Mouse (Mus musculus) cortical plate, adult 2 months (tissue): ENCODE data around the gene Defb48. TPM values are rescaled to one million over a fixed set of nuclear protein-coding genes. Genes with fewer than 3 reads are reported as not detected.

ENCODE experiments used
- H3K27ac ChIP-seq: fragments of 200-500 bp; 2 replicates; pipeline ENCODE4 v1.5.1; 2012; ENCODE audit warnings: low read length, control low read depth, inconsistent platforms; ENCODE audit not compliant: insufficient read depth
- H3K4me1 ChIP-seq: fragments of 200-500 bp; 2 replicates; pipeline ENCODE4 v1.6.1; 2011; ENCODE audit warnings: low read length; ENCODE audit not compliant: control insufficient read depth, insufficient read depth
- H3K4me3 ChIP-seq: fragments of 200-500 bp; 2 replicates; pipeline ENCODE4 v1.5.1; 2011; ENCODE audit warnings: mild to moderate bottlenecking, low read length, control low read depth; ENCODE audit not compliant: insufficient read depth
- CTCF ChIP-seq: fragments of 200-500 bp; IDR thresholded peaks from 2 replicates; pipeline ENCODE4 v1.5.1; 2011; ENCODE audit warnings: mild to moderate bottlenecking, control low read depth, low read length; ENCODE audit not compliant: insufficient read depth; ENCODE audit errors: extremely low read depth
- POLR2A ChIP-seq: fragments of 200-500 bp; IDR thresholded peaks from 2 replicates; pipeline ENCODE4 v1.6.1; 2011; ENCODE audit warnings: mild to moderate bottlenecking, low read length, control low read depth; ENCODE audit not compliant: insufficient read depth; ENCODE audit errors: extremely low read depth
- polyA plus RNA-seq: library from polyadenylated mRNA; depleted of rRNA; stranded (reverse); fragments of >200 nt; gene quantifications from 2 replicates; pipeline ENCODE4 v1.2.3, GENCODE M21; 2012

Defb48 gene
- polyA plus RNA-seq, 1 experiment = not detected

GRCm38 (mm10) chr14:62979815-62980214 lies 4.5 kb downstream of the Defb48 start:
- H3K4me1 ChIP-seq = no peaks in the 10 kb centered on the region
- TF ChIP-seq CTCF (no peak), POLR2A (no peak)
- no peak overlapping the region for H3K4me3 ChIP-seq
- H3K27ac ChIP-seq = no peak overlapping the region

- TF ChIP-seq CTCF (peak; percentile 61), POLR2A (no peak)
- H3K4me1 ChIP-seq = no peaks in the 10 kb centered on the region
- no peak overlapping the region for H3K27ac ChIP-seq
- H3K4me3 ChIP-seq = no peak overlapping the region
These were observed 9.3 kb downstream of the Defb48 start for GRCm38 (mm10) chr14:62975046-62975445.

- TF ChIP-seq POLR2A (no peak), CTCF (no peak)
- no peak overlapping the region for H3K4me3 ChIP-seq
- no peak overlapping the region for H3K27ac ChIP-seq
- H3K4me1 ChIP-seq = no peaks in the 10 kb centered on the region
These were observed 18.3 kb downstream of the Defb48 start for GRCm38 (mm10) chr14:62965811-62966520.

- Histone ChIP-seq H3K4me1 (no peaks in the 10 kb centered on the region), H3K27ac (no peak overlapping the region), H3K4me3 (no peak overlapping the region)
- TF ChIP-seq POLR2A (no peak), CTCF (no peak)
These were observed 19.0 kb downstream of the Defb48 start for GRCm38 (mm10) chr14:62965342-62965741.

- Histone ChIP-seq H3K27ac (no peak overlapping the region), H3K4me1 (no peaks in the 10 kb centered on the region), H3K4me3 (no peak overlapping the region)
- TF ChIP-seq POLR2A = no peak
These were observed 20.7 kb downstream of the Defb48 start for GRCm38 (mm10) chr14:62963632-62964031.

GRCm38 (mm10) chr14:62956091-62956490 lies 28.2 kb downstream of the Defb48 start:
- H3K4me1 ChIP-seq = no peaks in the 10 kb centered on the region
- TF ChIP-seq CTCF (no peak), POLR2A (no peak)

GRCm38 (mm10) chr14:62946794-62947193 lies 37.5 kb downstream of the Defb48 start:
- no peak overlapping the region for H3K4me3 ChIP-seq
- TF ChIP-seq CTCF (no peak), POLR2A (no peak)
- no peaks in the 10 kb centered on the region for H3K4me1 ChIP-seq
- H3K27ac ChIP-seq = no peak overlapping the region

More at GRCm38 (mm10) chr14:62956091-62956490, 28.2 kb downstream of the Defb48 start:
- Histone ChIP-seq H3K4me3 (no peak overlapping the region), H3K27ac (peak overlapping the region; percentile 25; the same call in 1 of the 2 replicates)

GRCm38 (mm10) chr14:62940383-62941074 lies 43.8 kb downstream of the Defb48 start:
- TF ChIP-seq POLR2A = no peak
- TF ChIP-seq CTCF = no peak
- H3K4me3 ChIP-seq = no peak overlapping the region
- no peaks in the 10 kb centered on the region for H3K4me1 ChIP-seq
- no peak overlapping the region for H3K27ac ChIP-seq

- no peak overlapping the region for H3K27ac ChIP-seq
- no peak overlapping the region for H3K4me3 ChIP-seq
- TF ChIP-seq POLR2A = no peak
- peak; percentile 15; the same call in 1 of the 2 replicates for TF ChIP-seq CTCF
- H3K4me1 ChIP-seq = no peaks in the 10 kb centered on the region
These were observed 44.9 kb downstream of the Defb48 start for GRCm38 (mm10) chr14:62939435-62939834.

GRCm38 (mm10) chr14:62937675-62938074 lies 46.6 kb downstream of the Defb48 start:
- Histone ChIP-seq H3K4me1 (no peaks in the 10 kb centered on the region), H3K27ac (no peak overlapping the region), H3K4me3 (no peak overlapping the region)
- TF ChIP-seq CTCF (peak; percentile 39; the same call in 1 of the 2 replicates), POLR2A (no peak)
